Mouse (Mus musculus) erythroblast, embryonic 14.5 days (primary cell): Measurements from ENCODE around the gene Nav1.

Experiments used
- GATA1 ChIP-seq: IDR thresholded peaks from 2 replicates; pipeline ENCODE4 v1.6.1; 2012; ENCODE audit warnings: low read length, inconsistent platforms, mixed read lengths
- TAL1 ChIP-seq: IDR thresholded peaks from 3 replicates; pipeline ENCODE4 v1.6.1; 2012; ENCODE audit warnings: low read length, inconsistent platforms, mixed read lengths

- TF ChIP-seq GATA1: no peak
- TF ChIP-seq TAL1: no peak
Observed at GRCm38 (mm10) chr1:135535256-135535655, 71.8 kb downstream of the Nav1 start.
